16 mouse cellular contexts compared by ENCODE assay signal in genomic region chr10:81325176-81325575, GRCm38 (mm10). TPM values are rescaled to one million over a fixed set of nuclear protein-coding genes. Genes with fewer than 3 reads are reported as not detected.
"Had no signal": no experiment of that assay in that cellular context is flagged by ENCODE, and none has a peak within 500 bp of the region (broad histone marks: within the 10 kb centered on the region; RNA-seq: fewer than 3 reads in every experiment).

No protein-coding gene starts in this region.

- H3K27ac ChIP-seq: limb, embryonic 13.5 days; liver, embryonic 15.5 days; lung, embryonic 15.5 days had no signal

- H3K4me2 ChIP-seq: limb, embryonic 13.5 days; liver, embryonic 12.5 days; liver, embryonic 15.5 days; lung, embryonic 15.5 days had no signal

- ATAC-seq: liver, embryonic 12.5 days had no signal

- H3K9ac ChIP-seq: limb, embryonic 13.5 days; liver, embryonic 12.5 days; liver, embryonic 15.5 days; lung, embryonic 15.5 days had no signal

- H3K9me3 ChIP-seq: limb, embryonic 10.5 days; limb, embryonic 13.5 days; liver, embryonic 12.5 days; liver, embryonic 15.5 days; lung, embryonic 15.5 days had no signal

- H3K4me3 ChIP-seq: layer of hippocampus, adult 2 months; limb, embryonic 10.5 days; limb, embryonic 13.5 days; liver, embryonic 12.5 days; liver, embryonic 15.5 days; lung, embryonic 15.5 days had no signal

- H3K27me3 ChIP-seq: limb, embryonic 13.5 days; liver, embryonic 15.5 days; lung, embryonic 15.5 days had no signal

- DNase-seq: kidney, postnatal 14 days; layer of hippocampus, adult 9-11 months; liver; lung, adult 18-20 months; lung, postnatal 10 days; lung, postnatal 36 days; midbrain, embryonic 14.5 days; thymus, adult 18-20 months had no signal

RNA-seq across cellular contexts. Expression of gene Gipc3, which starts 17.9 kb away (rescaled TPM):
- polyA plus RNA-seq: liver, embryonic 12.5 days; liver, embryonic 15.5 days; midbrain, embryonic 14.5 days; midbrain, postnatal 0 days; neural tube, embryonic 11.5 days had no signal
